Mouse (Mus musculus): ENCODE data around the gene Fbxo21. TPM values are rescaled to one million over a fixed set of nuclear protein-coding genes. Genes with fewer than 3 reads are reported as not detected.
A peak's percentile ranks its signal among the peaks of the same experiment; 100 is the strongest.

The Fbxo21 gene
- polyA plus RNA-seq, 1 experiment from 2014 or later = 51.6 TPM

GRCm38 (mm10) chr5:118042599-118042998 lies 66.1 kb downstream of the Fbxo21 start:
- ATAC-seq (replicated peaks; ENCODE audit: low FRiP score, low read depth) (no peak), DNase-seq (ENCODE audit: low spot score) (no peak)
- H3K4me1 ChIP-seq (replicated peaks; ENCODE audit: insufficient read depth, low read length) = 0 out of 2 replicates have a peak, but pooled peaks cover 4% of the 10 kb centered on the region
- no peaks in the 10 kb centered on the region for H3K36me3 ChIP-seq (ENCODE audit: insufficient read depth, low read length)
- H3K27ac ChIP-seq = no peak overlapping the region
- no peak for TF ChIP-seq CTCF (IDR thresholded peaks at IDR 0.05; ENCODE audit: low read depth)
- 84% methylated on average over 6 of the region's 6 CpGs for WGBS
- no peak overlapping the region for H3K9ac ChIP-seq (ENCODE audit: low read depth, low read length)
- H3K4me2 ChIP-seq (ENCODE audit: low read length) = no peak overlapping the region
- H3K9me3 ChIP-seq (replicated peaks; ENCODE audit: low read length) = no peaks in the 10 kb centered on the region
- no peak overlapping the region for H3K4me3 ChIP-seq (replicated peaks; ENCODE audit: low read depth, low read length)
- H3K27me3 ChIP-seq (ENCODE audit: insufficient read depth, low read length) = no peaks in the 10 kb centered on the region

GRCm38 (mm10) chr5:118043761-118044160 lies 67.2 kb downstream of the Fbxo21 start:
- no peaks in the 10 kb centered on the region for H3K27me3 ChIP-seq (ENCODE audit: insufficient read depth, low read length)
- H3K4me3 ChIP-seq (replicated peaks; ENCODE audit: low read depth, low read length) = no peak overlapping the region
- DNase-seq (ENCODE audit: low spot score) (no peak), ATAC-seq (replicated peaks; ENCODE audit: low FRiP score, low read depth) (no peak)
- no peaks in the 10 kb centered on the region for H3K9me3 ChIP-seq (replicated peaks; ENCODE audit: low read length)
- no peaks in the 10 kb centered on the region for H3K4me1 ChIP-seq (replicated peaks; ENCODE audit: insufficient read depth, low read length)
- WGBS = 77% methylated on average over 4 of the region's 4 CpGs
- TF ChIP-seq CTCF (IDR thresholded peaks at IDR 0.05; ENCODE audit: low read depth) = no peak
- H3K27ac ChIP-seq = no peak overlapping the region
- H3K36me3 ChIP-seq (ENCODE audit: insufficient read depth, low read length) = no peaks in the 10 kb centered on the region
- no peak overlapping the region for H3K9ac ChIP-seq (ENCODE audit: low read depth, low read length)
- H3K4me2 ChIP-seq (ENCODE audit: low read length) = no peak overlapping the region

- 88% methylated on average over 6 of the region's 6 CpGs for WGBS
- no peak overlapping the region for H3K27ac ChIP-seq
- no peak for ATAC-seq (replicated peaks; ENCODE audit: low FRiP score, low read depth)
- no peaks in the 10 kb centered on the region for H3K9me3 ChIP-seq (replicated peaks; ENCODE audit: low read length)
- H3K4me1 ChIP-seq (replicated peaks; ENCODE audit: insufficient read depth, low read length) = no peaks in the 10 kb centered on the region
- H3K4me2 ChIP-seq (ENCODE audit: low read length) = no peak overlapping the region
- TF ChIP-seq CTCF (IDR thresholded peaks at IDR 0.05; ENCODE audit: low read depth) = no peak
- H3K27me3 ChIP-seq (ENCODE audit: insufficient read depth, low read length) = no peaks in the 10 kb centered on the region
- no peak for DNase-seq (ENCODE audit: low spot score)
- no peaks in the 10 kb centered on the region for H3K36me3 ChIP-seq (ENCODE audit: insufficient read depth, low read length)
- H3K4me3 ChIP-seq (replicated peaks; ENCODE audit: low read depth, low read length) = no peak overlapping the region
- H3K9ac ChIP-seq (ENCODE audit: low read depth, low read length) = no peak overlapping the region
Measured at GRCm38 (mm10) chr5:118044907-118045306, 68.4 kb downstream of the Fbxo21 start.

DNA sequence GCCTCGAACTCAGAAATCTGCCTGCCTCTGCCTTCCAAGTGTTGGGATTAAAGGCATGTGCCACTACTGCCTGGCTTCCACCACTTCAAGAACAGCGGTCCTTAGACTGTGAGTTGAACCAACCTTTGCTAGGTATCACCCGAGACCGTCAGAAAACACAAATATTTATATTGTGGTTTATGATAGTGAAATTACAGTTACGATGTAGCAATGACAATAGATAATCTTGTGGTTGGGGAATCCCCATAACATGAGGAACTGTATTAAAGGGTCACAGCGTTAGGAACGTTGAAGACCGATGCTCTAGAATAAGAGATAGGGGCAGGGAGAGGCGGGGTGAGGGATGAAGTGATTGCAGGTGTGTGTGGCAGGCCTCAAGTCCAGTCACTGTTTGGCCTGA lies 68.9 kb downstream of the Fbxo21 start:
- Histone ChIP-seq H3K36me3 (ENCODE audit: insufficient read depth, low read length) (no peaks in the 10 kb centered on the region), H3K9me3 (replicated peaks; ENCODE audit: low read length) (no peaks in the 10 kb centered on the region), H3K27me3 (ENCODE audit: insufficient read depth, low read length) (no peaks in the 10 kb centered on the region), H3K4me3 (replicated peaks; ENCODE audit: low read depth, low read length) (no peak overlapping the region), H3K4me2 (ENCODE audit: low read length) (no peak overlapping the region), H3K9ac (ENCODE audit: low read depth, low read length) (no peak overlapping the region), H3K4me1 (replicated peaks; ENCODE audit: insufficient read depth, low read length) (no peaks in the 10 kb centered on the region), H3K27ac (no peak overlapping the region)
- no peak for ATAC-seq (replicated peaks; ENCODE audit: low FRiP score, low read depth)
- DNase-seq (ENCODE audit: low spot score) = no peak
- 92% methylated on average over 9 of the region's 9 CpGs for WGBS
- no peak for TF ChIP-seq CTCF (IDR thresholded peaks at IDR 0.05; ENCODE audit: low read depth)

GRCm38 (mm10) chr5:118047091-118047757 lies 70.7 kb downstream of the Fbxo21 start:
- 88% methylated on average over 14 of the region's 14 CpGs for WGBS
- H3K4me3 ChIP-seq (replicated peaks; ENCODE audit: low read depth, low read length) = no peak overlapping the region
- no peak for TF ChIP-seq CTCF (IDR thresholded peaks at IDR 0.05; ENCODE audit: low read depth)
- H3K9ac ChIP-seq (ENCODE audit: low read depth, low read length) = no peak overlapping the region
- no peak for DNase-seq (ENCODE audit: low spot score)
- no peaks in the 10 kb centered on the region for H3K4me1 ChIP-seq (replicated peaks; ENCODE audit: insufficient read depth, low read length)
- no peak overlapping the region for H3K4me2 ChIP-seq (ENCODE audit: low read length)
- peak overlapping the region; percentile 44 for H3K27ac ChIP-seq
- no peaks in the 10 kb centered on the region for H3K9me3 ChIP-seq (replicated peaks; ENCODE audit: low read length)
- H3K36me3 ChIP-seq (ENCODE audit: insufficient read depth, low read length) = no peaks in the 10 kb centered on the region
- ATAC-seq (replicated peaks; ENCODE audit: low FRiP score, low read depth) = no peak
- H3K27me3 ChIP-seq (ENCODE audit: insufficient read depth, low read length) = no peaks in the 10 kb centered on the region

DNA sequence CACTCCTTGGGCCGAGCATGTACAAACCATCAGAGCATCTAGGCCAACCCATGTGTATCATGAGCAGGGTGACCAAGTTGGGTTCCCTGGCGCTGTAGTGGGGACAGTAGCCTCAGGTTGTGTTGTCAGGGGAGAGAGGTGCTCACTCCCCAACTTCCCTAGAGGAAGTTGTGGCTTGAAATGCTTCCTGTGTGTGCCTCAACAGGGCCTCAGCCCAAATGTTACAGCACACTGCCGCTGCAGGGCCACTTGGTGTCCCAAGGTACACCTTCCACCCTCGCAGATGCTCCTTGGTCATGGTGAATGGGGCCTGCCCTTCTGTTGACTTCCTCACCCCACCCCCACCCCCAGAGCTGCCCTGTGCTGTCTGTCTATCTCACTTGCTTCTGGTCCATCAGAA lies 71.9 kb downstream of the Fbxo21 start:
- no peaks in the 10 kb centered on the region for H3K36me3 ChIP-seq (ENCODE audit: insufficient read depth, low read length)
- DNase-seq (ENCODE audit: low spot score) (no peak), ATAC-seq (replicated peaks; ENCODE audit: low FRiP score, low read depth) (no peak)
- no peaks in the 10 kb centered on the region for H3K9me3 ChIP-seq (replicated peaks; ENCODE audit: low read length)
- H3K4me3 ChIP-seq (replicated peaks; ENCODE audit: low read depth, low read length) = no peak overlapping the region
- WGBS = 87% methylated on average over 4 of the region's 4 CpGs
- no peak overlapping the region for H3K27ac ChIP-seq
- H3K4me1 ChIP-seq (replicated peaks; ENCODE audit: insufficient read depth, low read length) = no peaks in the 10 kb centered on the region
- H3K4me2 ChIP-seq (ENCODE audit: low read length) = no peak overlapping the region
- H3K27me3 ChIP-seq (ENCODE audit: insufficient read depth, low read length) = no peaks in the 10 kb centered on the region
- H3K9ac ChIP-seq (ENCODE audit: low read depth, low read length) = no peak overlapping the region
- no peak for TF ChIP-seq CTCF (IDR thresholded peaks at IDR 0.05; ENCODE audit: low read depth)

DNA sequence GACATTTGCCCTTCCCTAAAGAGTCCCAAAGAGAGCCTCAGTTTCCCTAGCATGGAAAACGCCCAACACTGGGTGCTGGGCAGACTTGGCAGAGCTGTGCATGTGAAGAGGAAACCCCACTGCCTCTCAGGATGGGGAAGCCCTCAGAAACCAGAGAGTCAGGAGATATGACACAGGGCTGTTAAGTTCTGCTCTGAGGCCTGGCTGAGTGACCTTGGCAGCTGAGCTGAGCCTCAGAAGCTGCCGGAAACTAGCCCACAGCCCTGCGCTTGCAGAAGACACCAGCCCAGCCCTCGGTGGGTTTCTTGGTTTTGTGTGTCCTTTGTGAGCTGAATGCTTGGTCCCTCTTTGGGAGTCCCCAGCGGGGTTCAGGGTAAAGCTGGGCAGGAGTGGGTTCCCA lies 72.4 kb downstream of the Fbxo21 start:
- H3K4me2 ChIP-seq (ENCODE audit: low read length) = no peak overlapping the region
- no peaks in the 10 kb centered on the region for H3K36me3 ChIP-seq (ENCODE audit: insufficient read depth, low read length)
- no peak for TF ChIP-seq CTCF (IDR thresholded peaks at IDR 0.05; ENCODE audit: low read depth)
- no peak overlapping the region for H3K4me3 ChIP-seq (replicated peaks; ENCODE audit: low read depth, low read length)
- H3K27ac ChIP-seq = no peak overlapping the region
- no peaks in the 10 kb centered on the region for H3K4me1 ChIP-seq (replicated peaks; ENCODE audit: insufficient read depth, low read length)
- H3K9me3 ChIP-seq (replicated peaks; ENCODE audit: low read length) = no peaks in the 10 kb centered on the region
- no peaks in the 10 kb centered on the region for H3K27me3 ChIP-seq (ENCODE audit: insufficient read depth, low read length)
- ATAC-seq (replicated peaks; ENCODE audit: low FRiP score, low read depth) = no peak
- WGBS = 86% methylated on average over 5 of the region's 5 CpGs
- no peak for DNase-seq (ENCODE audit: low spot score)
- H3K9ac ChIP-seq (ENCODE audit: low read depth, low read length) = no peak overlapping the region
